Mouse (Mus musculus): ENCODE results near the gene Tmem54.

The Tmem54 gene

DNA sequence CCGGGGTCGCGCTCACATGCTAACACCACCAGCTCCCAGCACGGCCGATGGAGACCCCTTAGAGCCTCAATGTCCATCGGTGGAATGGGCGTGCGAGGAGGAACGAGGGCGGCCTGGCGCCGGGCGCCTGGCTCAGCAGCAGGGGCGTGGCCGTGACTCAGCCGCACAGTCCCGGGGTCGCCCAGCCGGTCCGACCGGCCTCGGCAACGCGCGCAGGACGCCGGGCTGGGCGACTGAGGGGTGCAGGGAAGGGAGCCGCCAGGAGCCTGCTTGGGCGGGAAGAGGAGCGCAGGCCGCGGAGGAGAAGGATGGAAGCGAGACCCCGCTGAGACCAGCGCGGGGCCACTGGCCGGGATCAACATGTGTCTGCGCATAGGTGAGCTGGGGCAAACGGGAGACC is at the start of gene Tmem54:
TSS of gene Tmem54 (plus strand) at position 193 of the 400 bp plus-strand sequence.
- DNase-seq, result no peak

DNA sequence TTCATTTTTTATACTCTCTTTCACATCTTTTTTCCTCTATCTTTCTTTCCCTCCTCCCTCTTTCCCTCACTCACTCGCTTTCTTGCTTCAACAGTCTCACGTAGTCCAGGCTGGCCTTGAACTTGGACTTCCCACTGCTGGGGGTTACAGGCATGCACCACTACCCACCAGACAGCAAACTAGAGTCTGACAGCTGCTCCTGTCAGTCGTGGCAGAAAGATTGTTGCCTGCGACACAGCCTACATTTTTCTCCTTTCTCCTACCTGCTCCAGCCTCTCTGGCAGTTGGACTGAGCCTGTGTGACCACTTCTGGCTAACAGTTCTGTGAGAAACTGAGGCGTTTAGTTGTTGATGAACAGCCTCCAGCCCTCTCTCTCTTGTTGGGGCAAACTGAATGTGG is 49.8 kb upstream of the Tmem54 start:
- DNase-seq, result no peak

- peak; percentile 97 for DNase-seq
Measured at GRCm38 (mm10) chr4:129057533-129058206, 47.7 kb upstream of the Tmem54 start.

DNA sequence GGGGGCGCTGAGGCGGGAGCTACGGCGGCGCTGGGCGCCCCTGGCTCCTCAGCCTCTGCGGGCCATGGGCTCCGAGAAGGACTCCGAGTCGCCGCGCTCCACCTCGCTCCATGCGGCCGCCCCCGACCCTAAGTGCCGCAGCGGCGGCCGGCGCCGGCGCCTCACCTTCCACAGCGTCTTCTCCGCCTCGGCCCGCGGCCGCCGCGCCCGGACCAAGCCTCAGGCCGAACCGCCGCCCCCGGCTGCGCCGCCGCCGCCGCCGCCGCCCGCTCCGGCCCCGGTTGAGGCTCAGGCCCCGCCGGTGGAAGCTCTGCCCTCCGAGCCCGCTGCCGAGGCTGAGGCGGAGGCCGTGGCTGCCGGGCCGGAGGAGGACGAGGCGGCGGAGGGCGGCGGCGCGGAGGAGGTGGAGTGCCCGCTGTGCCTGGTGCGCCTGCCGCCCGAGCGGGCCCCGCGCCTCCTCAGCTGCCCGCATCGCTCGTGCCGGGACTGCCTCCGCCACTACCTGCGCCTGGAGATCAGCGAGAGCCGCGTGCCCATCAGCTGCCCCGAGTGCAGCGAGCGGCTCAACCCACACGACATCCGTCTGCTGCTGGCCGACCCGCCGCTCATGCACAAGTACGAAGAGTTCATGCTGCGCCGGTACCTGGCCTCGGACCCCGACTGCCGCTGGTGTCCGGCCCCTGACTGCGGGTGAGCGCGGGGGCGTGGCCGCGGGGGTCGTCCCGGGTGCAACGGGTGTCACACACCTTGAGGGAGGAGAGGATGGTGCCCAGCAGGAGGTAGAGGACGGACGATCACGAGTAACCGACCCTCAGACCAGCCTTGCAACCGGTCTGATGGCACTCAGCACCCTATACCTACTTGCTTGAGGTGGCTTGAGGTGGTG is 46.9 kb upstream of the Tmem54 start, which contains the start of gene Rnf19b:
TSS of gene Rnf19b (plus strand) at position 65 of the 886 bp plus-strand sequence.
- DNase-seq, result peak; percentile 39

DNA sequence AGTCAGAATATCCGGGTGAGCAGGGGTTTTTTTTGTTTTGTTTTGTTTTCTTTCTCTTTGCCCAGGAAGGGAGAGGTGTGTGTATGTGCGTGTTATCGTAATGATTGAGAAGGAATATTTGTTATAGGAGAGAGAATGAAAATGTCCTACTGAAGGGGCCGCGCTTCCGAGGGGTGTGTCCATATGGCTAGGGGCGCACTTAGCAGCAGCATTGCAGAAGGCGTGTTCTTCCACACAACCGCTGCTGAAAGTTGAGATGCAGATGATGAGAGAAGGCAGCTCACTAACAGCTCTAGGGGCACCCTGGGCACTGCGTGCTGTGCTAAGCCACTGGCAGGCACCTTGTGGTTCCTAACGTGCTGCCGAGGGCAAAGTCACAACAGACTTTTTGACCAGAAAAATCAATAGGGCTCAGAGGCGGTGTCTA is 46.2 kb upstream of the Tmem54 start:
- DNase-seq, result peak; percentile 45

GRCm38 (mm10) chr4:129059922-129060321 is 45.4 kb upstream of the Tmem54 start:
- peak; percentile 55 for DNase-seq

GRCm38 (mm10) chr4:129061486-129061885 is 43.9 kb upstream of the Tmem54 start:
- DNase-seq, result no peak

DNA sequence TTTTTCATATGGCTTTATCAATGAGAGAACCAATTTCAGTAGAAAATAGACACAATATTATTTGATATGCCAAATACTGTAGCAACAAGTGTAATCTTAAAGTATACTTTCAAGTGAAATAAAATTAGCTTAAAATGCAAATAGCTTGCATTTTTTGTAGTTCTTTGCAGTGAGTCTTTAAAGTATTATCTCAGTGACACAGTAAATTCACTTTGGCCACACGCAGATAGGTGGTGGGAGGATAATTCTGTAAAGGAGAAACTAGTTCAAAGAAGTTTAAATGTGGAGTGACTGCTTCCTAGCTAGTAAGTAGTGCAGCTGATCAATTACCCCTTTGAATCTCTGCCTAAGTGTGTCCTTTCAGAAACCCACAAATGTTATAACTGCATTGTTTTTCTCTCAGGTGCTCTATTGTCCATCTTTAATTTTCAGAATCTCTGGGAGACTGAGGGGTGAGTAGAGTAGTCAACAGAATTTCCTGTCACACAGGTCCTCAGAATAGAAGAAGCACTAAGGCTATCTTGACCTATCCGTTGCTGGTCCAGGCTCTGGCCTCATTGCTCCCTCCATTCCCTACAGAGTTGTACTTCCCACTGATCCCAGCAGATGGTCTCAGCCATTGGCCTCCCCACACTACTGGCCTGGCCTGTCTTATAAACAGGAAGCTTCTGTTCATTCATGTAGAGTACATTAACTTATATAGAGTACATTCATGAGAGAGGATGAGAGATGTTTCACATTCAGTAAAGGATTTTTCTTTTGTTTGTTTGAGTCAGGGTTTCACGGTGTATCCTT is 42.9 kb upstream of the Tmem54 start:
- no peak for DNase-seq

DNA sequence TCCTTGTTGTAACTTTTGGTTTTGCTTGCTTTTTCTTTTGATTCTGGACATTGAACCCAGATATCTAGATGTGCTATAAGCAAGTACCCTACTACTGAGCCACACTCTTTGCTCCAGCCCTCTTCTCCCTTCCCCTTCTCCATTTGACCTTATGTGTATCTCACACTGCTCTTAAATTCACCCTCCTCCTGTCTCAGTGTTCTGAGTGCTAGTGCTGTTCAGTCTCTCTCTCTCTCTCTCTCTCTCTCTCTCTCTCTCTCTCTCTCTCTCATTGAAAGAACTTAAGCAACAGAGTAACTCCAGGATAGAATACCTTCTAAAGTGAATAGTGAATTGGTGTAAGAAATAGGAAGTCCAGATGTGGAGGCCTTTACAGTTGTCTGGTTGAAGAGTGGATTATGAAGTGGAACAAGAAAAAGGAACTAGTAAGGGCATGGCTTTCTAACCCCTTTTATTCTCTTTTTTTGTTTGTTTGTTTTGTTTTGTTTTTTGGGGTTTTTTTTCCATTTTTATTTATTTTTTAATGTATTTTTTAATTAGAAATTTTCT is 39.6 kb upstream of the Tmem54 start:
- no peak for DNase-seq

DNA sequence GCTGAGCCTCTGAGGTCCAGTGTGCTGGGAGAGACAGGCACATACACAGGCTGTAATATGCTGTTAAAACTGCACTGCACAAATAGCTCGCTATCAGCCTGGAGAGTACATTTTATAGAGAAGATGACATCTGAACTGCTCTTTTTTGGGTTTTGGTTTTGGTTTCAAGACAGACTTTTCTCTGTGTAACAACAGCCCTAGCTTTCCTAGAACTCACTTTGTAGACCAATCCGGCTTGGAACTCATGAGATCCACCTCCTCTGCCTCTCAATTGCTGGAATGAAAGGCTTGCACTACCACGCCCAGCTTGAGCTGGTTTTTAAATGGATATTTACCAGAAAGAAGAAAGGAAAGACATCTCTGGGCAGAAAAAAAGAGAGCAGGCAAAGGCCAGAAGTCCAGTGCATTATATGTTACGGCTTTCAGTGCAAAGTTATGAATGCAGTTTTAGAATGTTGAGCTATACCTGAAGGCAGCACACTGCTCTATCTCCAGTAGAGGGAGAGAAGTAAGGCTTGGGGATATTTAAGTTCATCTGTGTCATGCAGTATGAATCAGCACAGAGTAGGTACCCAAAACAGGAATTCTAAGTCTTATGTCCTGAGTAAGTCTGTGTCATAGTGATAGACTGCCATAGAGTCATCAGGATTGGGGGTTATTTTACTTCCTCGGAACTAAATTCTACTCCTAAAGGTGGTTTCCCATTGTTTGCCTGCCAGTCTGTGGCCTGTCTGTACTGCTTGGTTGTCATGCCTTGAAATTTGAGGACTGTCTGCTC is 37.5 kb upstream of the Tmem54 start:
- no peak for DNase-seq

- no peak for DNase-seq
Measured at GRCm38 (mm10) chr4:129068848-129069247, 36.5 kb upstream of the Tmem54 start.

GRCm38 (mm10) chr4:129079126-129079525 is 26.2 kb upstream of the Tmem54 start:
- DNase-seq, result no peak

GRCm38 (mm10) chr4:129081041-129081440 is 24.3 kb upstream of the Tmem54 start:
- no peak for DNase-seq

DNA sequence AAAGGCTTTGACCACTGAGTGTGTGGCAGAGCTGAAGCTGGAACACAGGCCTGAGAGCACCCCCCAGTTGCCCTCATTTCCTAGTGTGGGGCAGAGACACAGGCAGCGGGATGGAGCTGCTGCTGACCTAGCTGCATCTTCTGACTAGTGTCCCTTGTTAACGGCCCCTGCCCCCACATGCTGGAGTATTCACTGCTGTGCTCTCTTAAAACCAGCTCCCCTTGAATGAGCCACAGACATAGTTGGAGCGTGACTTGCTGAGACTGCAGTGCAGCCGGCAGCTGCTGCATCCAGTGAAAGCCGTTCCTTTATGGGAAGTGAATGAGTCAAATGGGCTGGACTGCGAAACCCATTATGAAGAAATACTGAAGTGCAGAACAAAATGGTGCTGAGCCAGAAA is 23.8 kb upstream of the Tmem54 start:
- DNase-seq, result no peak

GRCm38 (mm10) chr4:129081939-129082338 is 23.4 kb upstream of the Tmem54 start:
- DNase-seq, result no peak

DNA sequence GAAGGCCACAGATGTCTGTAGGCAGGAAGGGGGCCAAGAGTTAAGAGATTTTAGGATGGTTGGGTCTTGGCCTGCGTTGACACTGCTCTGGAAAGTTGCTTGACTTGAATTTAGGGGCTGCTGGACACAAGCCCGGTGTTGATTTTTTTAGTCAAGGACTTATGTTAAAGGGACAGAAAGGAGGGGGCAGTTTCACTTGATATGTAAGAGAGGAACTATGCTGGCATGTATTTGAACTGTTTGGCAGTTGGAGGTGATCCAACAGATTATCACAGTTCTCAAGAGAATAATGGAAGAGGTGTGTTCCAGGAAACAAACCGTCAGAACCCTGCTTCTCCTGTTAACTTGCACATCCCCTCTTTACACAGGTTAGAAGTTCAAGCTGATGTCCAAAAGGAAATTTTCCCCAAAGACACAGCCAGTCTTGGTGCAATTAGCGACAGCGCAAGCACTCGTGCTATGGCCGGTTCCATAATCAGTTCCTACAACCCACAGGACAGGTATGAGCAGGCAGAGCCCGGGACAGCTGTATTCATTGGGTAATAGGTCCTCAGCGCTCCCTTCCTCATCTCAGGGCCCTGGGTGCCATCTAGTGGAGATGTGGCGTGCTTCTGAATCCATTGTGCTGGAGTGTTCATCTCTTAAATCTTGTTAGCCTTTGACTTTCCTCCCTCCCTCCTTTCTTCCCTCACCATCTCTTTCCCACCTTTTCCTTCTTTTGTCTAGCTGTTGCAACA is 22.8 kb upstream of the Tmem54 start:
- DNase-seq, result peak; percentile 79

- DNase-seq, result no peak
Measured at GRCm38 (mm10) chr4:129084896-129085295, 20.5 kb upstream of the Tmem54 start.

DNA sequence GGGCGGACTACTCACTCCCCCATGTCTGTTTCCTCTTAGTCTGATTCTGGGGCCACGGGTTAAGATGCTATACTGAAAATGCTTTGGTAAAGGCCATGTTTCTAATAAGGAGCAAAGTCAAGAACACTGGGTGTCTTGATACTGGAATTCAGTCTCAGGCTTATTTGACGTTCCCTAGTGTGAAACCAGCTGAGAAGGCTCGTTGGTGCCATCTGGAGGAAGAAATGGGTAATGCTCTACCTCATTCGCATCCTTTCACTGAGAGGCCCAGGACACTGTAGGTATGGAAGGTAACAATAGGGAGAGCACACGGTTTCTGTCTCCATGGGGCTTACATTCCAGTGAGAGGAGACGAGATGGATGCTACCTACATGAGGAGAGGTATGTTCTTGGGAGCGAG is 19.3 kb upstream of the Tmem54 start:
- peak; percentile 85 for DNase-seq

DNA sequence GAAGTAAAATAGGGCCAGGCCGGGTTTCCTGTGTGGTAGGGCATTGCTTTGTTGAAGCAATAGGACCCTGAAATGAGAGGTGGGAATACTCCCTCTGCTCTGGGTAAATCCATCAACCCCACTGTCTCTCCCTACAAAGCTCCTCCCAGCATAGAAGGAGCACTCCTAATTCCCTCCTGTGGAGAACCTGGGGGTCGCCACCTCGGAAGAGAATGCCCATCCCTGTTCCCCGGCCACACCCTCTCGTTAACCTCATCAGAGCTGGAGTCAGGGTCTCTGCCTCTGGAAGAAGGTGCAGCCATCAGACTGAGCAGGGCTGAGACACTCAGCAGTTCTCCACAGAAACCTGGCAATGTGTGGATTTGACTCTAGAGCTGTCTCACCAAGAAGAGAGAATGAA is 17.5 kb upstream of the Tmem54 start:
- no peak for DNase-seq

GRCm38 (mm10) chr4:129095276-129095675 is 10.1 kb upstream of the Tmem54 start:
- no peak for DNase-seq

GRCm38 (mm10) chr4:129097006-129097405 is 8.3 kb upstream of the Tmem54 start:
- DNase-seq, result no peak

Data from kidney, adult 9 months (tissue).